Mouse (Mus musculus): ENCODE measurements at regions not wholly inside any gene's neighbourhood (a gene's known extent, or its start where the extent isn't known, plus 50 kb on each side); places are given as distances from the start of the nearest gene placed in this dataset.

- ATAC-seq (ENCODE audit: extremely low read depth, insufficient number of reproducible peaks, low FRiP score, poor library complexity, severe bottlenecking), result no peak
Measured at GRCm38 (mm10) chr2:158909086-158909485, 114.5 kb downstream of the Dhx35 start.

- no peak for ATAC-seq (ENCODE audit: extremely low read depth, insufficient number of reproducible peaks, low FRiP score, poor library complexity, severe bottlenecking)
Measured at GRCm38 (mm10) chr2:158910325-158910724, 115.7 kb downstream of the Dhx35 start.

- no peak for ATAC-seq (ENCODE audit: extremely low read depth, insufficient number of reproducible peaks, low FRiP score, poor library complexity, severe bottlenecking)
Measured at GRCm38 (mm10) chr2:158911191-158911590, 116.6 kb downstream of the Dhx35 start.

- ATAC-seq (ENCODE audit: extremely low read depth, insufficient number of reproducible peaks, low FRiP score, poor library complexity, severe bottlenecking), result no peak
Measured at GRCm38 (mm10) chr2:158912631-158913258, 118.1 kb downstream of the Dhx35 start.

GRCm38 (mm10) chr2:158917398-158917797 is 122.8 kb downstream of the Dhx35 start:
- no peak for ATAC-seq (ENCODE audit: extremely low read depth, insufficient number of reproducible peaks, low FRiP score, poor library complexity, severe bottlenecking)

GRCm38 (mm10) chr2:158918312-158918711 is 123.7 kb downstream of the Dhx35 start:
- ATAC-seq (ENCODE audit: extremely low read depth, insufficient number of reproducible peaks, low FRiP score, poor library complexity, severe bottlenecking), result no peak

GRCm38 (mm10) chr2:158921342-158922255 is 127.0 kb downstream of the Dhx35 start:
- ATAC-seq (ENCODE audit: extremely low read depth, insufficient number of reproducible peaks, low FRiP score, poor library complexity, severe bottlenecking), result no peak

- peak; percentile 19; the same call in 1 of the 2 replicates for ATAC-seq (ENCODE audit: extremely low read depth, insufficient number of reproducible peaks, low FRiP score, poor library complexity, severe bottlenecking)
Measured at GRCm38 (mm10) chr2:158922766-158923165, 128.2 kb downstream of the Dhx35 start.

GRCm38 (mm10) chr2:158929507-158929906 is 134.9 kb downstream of the Dhx35 start:
- no peak for ATAC-seq (ENCODE audit: extremely low read depth, insufficient number of reproducible peaks, low FRiP score, poor library complexity, severe bottlenecking)

GRCm38 (mm10) chr2:158937948-158938565 is 143.4 kb downstream of the Dhx35 start:
- ATAC-seq (ENCODE audit: extremely low read depth, insufficient number of reproducible peaks, low FRiP score, poor library complexity, severe bottlenecking), result no peak

GRCm38 (mm10) chr2:158949418-158949817 is 154.8 kb downstream of the Dhx35 start:
- no peak for ATAC-seq (ENCODE audit: extremely low read depth, insufficient number of reproducible peaks, low FRiP score, poor library complexity, severe bottlenecking)

- no peak for ATAC-seq (ENCODE audit: extremely low read depth, insufficient number of reproducible peaks, low FRiP score, poor library complexity, severe bottlenecking)
Measured at GRCm38 (mm10) chr2:158951061-158951460, 156.5 kb downstream of the Dhx35 start.

- ATAC-seq (ENCODE audit: extremely low read depth, insufficient number of reproducible peaks, low FRiP score, poor library complexity, severe bottlenecking), result no peak
Measured at GRCm38 (mm10) chr2:158956888-158957287, 162.3 kb downstream of the Dhx35 start.

- no peak for ATAC-seq (ENCODE audit: extremely low read depth, insufficient number of reproducible peaks, low FRiP score, poor library complexity, severe bottlenecking)
Measured at GRCm38 (mm10) chr2:158965003-158965665, 170.5 kb downstream of the Dhx35 start.

GRCm38 (mm10) chr2:158972178-158972577 is 177.6 kb downstream of the Dhx35 start:
- no peak for ATAC-seq (ENCODE audit: extremely low read depth, insufficient number of reproducible peaks, low FRiP score, poor library complexity, severe bottlenecking)

GRCm38 (mm10) chr2:158985529-158986148 is 191.0 kb downstream of the Dhx35 start:
- ATAC-seq (ENCODE audit: extremely low read depth, insufficient number of reproducible peaks, low FRiP score, poor library complexity, severe bottlenecking), result no peak

GRCm38 (mm10) chr2:159002481-159003186 is 208.0 kb downstream of the Dhx35 start:
- no peak for ATAC-seq (ENCODE audit: extremely low read depth, insufficient number of reproducible peaks, low FRiP score, poor library complexity, severe bottlenecking)

- ATAC-seq (ENCODE audit: extremely low read depth, insufficient number of reproducible peaks, low FRiP score, poor library complexity, severe bottlenecking), result no peak
Measured at GRCm38 (mm10) chr2:159003187-159003497, 208.5 kb downstream of the Dhx35 start.

All from neutrophil, adult 5-6 weeks (primary cell).